Mouse (Mus musculus) left cerebral cortex, adult 8-10 months (tissue): ENCODE results near the gene Coro7. TPM values are rescaled to one million over a fixed set of nuclear protein-coding genes. Genes with fewer than 3 reads are reported as not detected.
"Not testable (repeated sequence)": the region's sequence is repeated elsewhere in the genome, so short reads cannot be mapped to it uniquely, and the experiment has no call there.

Experiments used
- DNase-seq, 2 experiments: peaks; one replicate each; pipeline ENCODE4 v3.0.0; 2022; ENCODE audit warnings: low spot score in 2 of 2
- total RNA-seq, 4 experiments: library from RNA; stranded (reverse); gene quantifications; 2 replicates each; pipeline ENCODE4 v1.2.4; 2022

Coro7 gene
- total RNA-seq, 4 experiments from 2014 or later: 88.7 to 98.8 (median 95.6) TPM

DNA sequence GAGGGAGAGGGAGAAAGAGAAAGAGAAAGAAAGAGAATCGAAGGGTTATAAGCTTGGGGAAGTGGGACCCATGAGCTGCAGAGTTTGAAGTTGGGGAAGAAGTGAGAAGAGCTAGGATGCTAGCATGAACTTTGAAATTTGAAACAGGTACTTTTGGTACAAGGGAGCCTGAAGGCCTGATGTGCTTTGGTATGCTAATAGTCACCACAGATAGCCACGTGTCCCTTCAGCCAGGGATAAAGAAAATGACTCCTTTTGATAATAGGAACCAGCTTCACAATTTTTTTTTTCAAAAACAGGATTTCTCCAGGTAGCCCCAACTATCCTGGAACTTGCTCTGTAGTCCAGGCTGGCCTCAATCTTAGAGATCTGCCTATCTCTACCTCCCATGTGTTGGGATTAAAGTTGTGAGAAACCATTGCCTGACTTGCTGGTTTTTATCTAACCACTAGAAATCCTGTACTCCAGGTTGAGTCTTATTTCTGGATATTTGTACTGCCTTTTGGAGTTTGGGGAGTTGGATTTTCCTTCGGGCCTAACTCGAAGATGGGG, 3.1 kb upstream of the Coro7 start:
- no peak for DNase-seq

DNA sequence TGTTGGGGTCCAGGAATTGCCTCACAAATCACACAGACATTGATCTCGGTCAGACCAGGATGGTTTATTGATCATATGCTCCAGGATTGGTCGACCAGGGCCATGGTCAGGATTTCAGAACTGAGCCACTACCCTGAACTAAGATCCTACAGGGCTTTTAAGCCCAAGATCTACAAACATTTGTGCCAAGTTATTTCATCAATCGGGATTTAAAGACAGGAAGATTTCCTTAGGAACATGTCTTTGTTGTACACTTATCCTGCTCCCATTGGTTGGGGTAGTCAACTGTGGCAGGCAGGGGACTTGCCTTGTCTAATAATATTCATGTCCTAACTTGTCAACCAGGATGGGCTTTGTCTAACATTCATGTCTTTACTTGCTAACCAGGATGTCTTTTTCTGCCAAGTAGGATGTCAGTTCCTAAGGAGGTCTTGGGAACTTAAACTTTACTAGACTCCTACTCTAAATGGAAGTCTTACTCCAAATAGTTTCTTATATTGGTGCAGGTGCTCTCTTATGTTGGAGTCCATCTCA, 1.4 kb upstream of the Coro7 start:
- not testable (repeated sequence) for DNase-seq

DNA sequence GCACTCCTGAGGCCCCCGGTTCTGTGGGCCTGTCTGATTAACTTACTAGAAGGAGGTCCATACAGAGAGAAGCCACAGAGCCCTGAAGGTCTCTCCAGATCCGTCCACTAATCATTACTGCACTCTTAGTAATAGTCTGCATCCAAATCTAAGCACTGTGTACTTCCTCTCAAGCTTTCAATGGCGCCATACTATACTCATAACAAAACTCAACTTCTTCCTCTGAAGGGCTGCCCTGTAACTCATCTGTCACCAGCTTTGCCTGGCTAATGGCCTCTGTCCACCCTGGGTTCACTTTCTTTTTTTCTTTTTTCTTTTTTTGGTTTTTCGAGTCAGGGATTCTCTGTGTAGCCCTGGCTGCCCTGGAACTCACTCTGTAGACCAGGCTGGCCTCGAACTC, 1.5 kb downstream of the Coro7 start:
- DNase-seq: no peak

DNA sequence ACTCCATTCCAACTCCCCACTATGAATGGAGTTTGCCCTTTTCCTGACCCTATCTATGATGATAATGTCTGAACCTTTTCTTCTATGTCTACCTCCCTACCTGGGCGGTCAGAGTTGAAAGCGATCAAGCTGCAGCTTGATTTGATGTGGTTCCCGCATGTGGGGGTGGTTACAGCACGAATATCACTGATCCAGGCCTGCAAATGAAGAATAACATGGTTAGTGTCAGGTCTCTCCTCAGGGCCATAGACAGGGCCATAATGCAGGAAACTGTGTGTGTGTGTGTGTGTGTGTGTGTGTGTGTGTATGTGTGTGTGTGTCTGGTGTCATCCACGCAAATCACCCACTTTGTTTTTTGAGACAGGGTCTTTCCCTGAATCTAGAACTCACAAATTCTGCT, 2.7 kb downstream of the Coro7 start:
- no peak for DNase-seq

DNA sequence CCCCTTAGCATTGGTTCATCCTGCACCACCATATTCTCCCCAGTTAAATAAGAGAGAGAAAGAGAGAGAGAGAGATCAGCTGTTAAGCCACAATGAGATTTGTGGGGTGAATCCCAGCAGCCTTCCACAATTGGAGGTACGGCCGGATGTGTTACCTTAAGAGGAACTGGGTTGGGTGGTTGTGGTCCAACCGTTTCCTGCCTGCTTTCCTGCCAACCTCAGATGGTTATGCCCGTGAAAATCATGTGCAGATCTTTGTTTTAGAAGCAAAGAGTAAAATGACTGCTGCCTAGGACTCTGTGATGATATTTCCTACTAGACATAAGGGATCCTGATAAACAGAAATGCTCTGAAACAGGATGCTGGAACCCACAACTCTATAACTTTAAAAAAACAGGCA, 5.5 kb downstream of the Coro7 start:
- no peak for DNase-seq

DNA sequence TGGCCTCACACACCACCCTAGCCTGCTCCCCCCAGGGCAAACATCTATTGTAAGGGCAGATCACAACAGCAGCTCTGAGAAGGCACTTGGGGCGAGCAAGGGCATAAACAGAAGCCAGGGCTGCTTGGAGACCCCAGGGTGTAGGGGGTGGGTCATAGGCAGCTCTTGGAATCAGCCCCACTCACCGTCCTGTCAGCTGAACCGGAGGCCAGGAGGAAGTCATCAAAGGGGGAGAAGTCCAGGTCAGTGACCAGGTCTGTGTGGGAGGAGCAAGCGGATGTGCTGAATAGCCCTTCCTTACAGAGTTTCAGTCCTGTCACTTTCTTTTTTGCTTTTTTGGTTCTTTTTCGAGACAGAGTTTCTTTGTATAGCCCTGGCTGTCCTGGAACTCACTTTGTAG, 9.3 kb downstream of the Coro7 start:
- DNase-seq: no peak

DNA sequence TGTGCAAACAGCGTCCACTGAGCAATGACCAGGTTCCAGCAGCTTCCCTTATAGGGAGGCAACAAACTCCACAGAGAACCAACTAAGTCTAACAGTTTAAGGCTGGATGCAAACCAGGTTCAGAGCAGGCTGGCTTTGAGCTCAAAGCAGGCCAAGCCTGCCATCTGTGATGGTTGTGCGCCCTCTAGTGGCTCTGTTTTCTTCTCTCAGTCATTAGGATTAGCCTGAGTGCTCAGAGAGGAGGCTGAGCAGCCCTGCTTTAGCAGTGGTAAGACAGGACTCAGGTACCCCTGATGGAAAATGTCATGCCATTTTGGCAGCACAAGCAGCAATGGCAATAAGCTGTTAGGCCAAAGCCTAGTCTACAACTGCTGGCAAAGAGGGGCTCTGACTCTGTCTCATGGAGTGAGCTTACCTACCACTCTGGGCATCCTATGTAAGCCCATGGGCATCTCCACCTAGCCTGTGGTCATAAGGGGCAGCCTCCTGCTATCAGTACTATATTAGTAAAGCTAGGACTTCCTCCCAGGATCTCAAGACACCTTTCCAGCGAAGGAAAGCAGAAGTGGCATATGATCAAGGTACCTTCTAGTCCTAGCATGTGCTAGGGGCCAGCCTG, 12.3 kb downstream of the Coro7 start:
- DNase-seq: peak; percentile 59 to 62

DNA sequence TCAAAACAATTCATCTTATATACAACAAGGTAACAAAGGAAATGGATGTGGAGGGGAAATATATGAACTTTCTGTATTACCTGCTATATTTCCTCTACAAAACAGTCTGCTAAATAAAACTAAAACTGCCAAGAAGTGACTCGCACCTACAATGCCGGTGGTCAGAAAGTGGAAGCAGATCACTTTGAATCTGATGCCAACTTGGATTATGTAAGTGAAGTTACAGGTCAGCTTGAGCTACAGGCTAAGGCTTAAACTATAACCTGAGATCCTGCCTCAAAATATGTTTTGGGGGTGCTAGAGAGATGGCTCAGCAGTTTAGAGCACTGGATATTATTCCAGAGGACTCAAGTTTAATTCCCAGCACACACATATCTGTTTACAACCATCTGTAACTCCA, 13.9 kb downstream of the Coro7 start:
- no peak for DNase-seq

DNA sequence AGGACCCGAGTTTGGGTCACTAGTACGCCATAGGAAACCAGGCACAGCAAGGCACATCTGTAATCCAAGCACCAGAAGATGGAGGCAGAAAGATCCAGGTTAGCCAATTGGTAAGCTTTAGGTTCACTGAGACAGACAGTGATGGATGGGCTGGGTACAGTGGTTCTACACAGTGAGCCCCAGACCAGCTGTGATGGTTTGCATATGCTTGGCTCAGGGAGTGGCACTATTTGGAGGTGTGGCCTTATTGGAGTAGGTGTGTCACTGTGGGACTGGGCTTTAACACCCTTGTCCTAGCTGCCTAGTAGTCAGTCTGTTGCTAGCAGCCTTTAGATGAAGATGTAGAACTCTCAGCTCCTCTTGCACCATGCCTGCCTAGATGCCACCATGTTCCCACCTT, 15.8 kb downstream of the Coro7 start:
- DNase-seq: no peak

DNA sequence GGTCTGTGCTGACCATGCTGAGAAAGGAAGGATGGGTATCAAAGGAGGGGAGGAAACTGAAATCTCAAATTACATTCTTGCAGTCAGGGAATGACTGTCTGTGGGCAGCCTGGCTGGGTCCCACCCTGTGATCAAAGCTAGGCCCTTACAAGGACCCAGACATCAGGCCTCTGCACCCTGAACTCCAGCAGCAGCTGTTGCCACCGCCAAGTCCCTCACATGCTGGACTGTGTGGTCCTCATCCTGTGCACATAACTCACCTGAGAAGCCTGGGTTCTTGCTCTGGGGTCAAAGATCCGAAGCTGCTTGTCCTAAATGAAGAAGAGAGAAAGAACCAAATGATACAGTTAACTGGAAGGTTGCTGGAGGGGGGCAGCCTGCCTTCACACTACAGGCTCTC, 18.0 kb downstream of the Coro7 start:
- no peak for DNase-seq

DNA sequence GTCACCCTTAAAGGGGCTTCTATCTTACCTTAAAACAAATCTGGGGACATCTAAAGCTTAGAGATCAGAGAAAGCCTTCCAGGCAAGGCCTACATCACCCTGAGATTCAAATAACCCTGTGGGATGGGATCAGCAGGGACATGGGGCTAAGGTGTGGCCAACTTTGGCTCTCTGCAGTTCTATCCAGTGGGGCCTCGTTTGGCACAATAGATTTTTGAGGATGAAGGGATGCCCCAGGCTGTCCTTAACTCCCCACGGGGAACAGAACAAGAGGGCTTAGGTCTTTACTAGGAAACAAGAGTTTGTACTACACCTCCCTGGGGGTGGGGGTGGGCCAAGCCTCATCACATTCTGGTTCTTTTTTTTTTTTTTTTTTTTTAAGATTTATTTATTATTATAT, 20.3 kb downstream of the Coro7 start:
- DNase-seq: no peak

DNA sequence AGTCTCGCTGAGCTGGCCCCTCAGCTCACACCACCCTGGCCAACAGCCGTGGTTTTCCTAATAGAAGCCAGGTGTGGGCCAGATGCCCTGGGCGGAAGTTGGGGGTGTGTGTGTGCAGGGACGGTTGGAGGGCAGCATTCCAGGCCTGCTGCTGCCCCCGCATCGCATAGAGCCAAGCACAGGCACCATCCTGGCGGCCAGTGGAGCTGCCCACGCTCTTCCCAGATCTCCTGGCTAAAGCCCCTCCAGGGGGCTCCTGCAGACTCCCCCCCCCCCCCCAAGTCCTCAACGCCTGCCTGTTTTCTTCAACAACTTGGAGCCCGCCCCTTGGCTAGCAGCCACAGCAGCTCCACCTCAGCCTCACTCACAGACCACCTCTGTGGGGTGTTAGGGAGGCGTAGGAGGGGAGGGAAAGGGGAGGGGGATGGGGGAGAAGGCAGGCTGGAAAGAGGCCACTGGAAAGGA, 20.8 kb downstream of the Coro7 start:
- DNase-seq: no peak

DNA sequence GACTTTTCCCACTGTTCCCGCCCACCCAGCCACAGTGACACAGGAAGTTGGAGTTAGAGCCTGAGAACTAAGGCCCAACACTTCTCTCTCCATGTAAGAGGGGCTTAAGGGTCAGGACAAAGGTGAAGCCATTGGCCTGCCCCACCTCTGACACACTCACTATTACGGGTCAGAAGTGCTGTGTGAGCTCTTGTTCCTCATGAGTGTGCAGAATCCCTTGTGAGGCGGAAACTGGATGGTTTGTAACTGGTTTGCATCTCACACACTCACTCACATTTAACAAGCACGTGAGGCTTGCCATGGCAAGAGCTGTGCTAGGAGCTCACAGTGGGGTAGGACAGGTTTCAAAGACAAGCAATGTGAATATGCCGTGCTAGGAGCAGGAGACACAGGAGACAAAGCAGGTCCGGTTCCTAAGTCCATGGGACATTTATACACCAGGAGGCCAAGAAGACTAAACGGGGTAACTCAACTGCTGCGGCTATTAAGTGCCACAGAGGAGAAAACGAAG, 23.0 kb downstream of the Coro7 start:
- no peak for DNase-seq

DNA sequence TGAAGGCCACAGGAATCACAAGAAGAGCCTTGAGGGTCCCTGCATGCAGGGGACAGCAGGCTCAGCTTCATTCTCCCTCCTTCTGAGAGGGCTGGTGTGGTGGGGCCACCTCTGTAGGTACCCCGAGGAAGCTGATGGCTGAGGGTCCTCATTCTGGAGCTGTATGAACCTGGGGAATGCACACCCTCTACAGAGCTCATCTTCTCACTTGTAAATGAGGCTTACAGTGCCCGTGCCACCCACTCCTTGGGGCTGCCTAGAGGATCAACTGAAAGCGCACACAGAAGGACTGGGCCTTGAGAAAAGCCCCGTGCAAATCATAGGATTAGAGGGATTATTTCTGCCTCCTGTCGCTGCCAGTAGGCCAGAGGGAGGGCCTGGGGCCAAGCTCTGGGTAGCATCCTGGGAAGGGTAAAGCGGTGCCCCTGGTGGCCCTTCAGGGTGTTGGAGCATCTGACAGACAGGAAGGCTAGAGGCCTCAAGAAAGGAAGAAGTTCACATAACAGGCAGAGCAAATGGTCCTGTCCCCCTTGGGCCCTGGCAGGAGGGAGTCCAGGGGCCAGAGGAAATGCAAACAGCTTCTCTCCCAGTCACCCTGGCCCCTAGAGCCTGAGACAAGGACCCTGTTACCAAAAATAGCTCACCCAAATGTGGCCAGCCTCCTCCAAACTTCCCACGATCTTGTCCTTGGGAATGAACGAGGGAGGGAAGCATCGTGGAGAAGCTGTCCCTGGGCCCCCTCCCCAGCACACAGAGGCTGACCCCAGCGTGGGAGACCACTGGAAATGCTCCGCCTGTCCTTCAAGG, 23.6 kb downstream of the Coro7 start:
- no peak for DNase-seq

DNA sequence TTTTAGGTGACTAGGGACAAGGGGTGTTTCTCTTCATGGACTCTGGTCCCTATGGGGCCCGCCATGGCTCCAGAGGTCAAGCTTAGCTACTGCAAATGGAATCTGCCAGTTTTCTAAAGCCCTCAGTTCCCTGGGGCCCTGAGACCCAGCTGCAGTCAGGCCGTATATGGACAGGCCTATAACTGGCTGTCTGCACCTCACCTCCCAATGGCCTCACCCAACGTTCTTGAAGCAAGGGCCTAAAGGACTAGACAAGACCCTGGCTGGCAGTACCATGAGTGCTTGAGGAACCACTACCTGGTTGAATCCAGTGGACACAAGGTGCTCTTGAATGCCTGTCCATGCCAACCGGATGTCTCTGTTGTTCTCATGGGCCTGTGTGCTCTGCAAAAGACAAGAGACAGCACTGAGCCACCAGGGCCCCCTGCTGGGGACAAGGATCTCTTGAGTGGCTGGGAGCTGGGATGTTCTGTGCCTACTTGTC, 24.3 kb downstream of the Coro7 start:
- no peak for DNase-seq

DNA sequence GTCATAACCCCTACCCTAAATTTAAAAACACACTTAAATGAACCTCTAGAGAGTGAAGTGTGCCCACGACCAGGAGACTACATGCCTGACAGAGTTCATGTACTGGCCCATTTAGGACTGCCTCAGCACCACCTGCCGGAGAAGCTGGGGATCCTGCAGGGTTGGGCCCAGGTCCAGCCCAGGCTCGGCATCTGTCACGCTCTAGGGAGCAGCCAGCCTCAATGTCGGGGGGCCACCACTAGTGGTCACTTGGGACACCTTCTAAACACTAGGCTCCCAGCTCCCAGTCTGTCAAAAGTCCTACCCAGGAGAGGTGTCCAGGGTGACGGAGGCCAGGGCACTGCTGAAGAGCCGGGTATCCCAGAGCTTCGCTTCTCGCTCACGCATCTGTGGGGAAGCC, 24.9 kb downstream of the Coro7 start:
- DNase-seq: no peak

DNA sequence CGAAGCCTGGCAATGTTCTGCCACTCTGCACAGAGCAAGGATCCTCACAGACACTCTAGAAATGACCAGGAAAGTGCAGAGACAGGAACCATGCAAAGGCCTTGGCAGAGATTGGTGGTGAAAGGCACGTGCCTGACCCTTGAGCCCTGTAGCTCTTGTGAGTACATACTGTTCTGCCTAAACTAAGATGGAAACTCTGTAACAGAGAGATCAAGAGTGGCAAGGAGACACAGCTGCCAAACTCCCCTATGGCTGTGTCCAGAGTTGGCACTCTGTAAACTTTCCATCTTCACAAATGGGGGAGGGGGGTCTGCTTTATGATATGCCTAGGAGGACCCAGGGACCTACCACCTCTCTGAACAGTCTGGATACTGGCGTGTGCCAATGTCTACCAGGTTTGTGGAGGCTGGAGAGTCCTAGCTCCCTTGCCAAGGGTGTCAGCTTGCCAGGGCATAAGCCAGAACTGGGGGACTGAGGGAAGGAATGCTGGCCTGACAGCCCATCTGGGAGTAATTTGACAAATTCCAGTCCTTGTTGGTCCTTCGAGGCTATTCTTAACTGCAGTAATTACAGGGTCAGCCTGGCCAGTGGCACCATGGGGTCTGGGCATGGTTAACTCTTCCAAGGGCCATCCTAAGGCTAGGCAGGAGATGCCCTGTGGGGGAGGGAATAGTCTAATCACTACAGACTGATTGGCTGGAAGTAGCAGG, 26.7 kb downstream of the Coro7 start:
- no peak for DNase-seq

DNA sequence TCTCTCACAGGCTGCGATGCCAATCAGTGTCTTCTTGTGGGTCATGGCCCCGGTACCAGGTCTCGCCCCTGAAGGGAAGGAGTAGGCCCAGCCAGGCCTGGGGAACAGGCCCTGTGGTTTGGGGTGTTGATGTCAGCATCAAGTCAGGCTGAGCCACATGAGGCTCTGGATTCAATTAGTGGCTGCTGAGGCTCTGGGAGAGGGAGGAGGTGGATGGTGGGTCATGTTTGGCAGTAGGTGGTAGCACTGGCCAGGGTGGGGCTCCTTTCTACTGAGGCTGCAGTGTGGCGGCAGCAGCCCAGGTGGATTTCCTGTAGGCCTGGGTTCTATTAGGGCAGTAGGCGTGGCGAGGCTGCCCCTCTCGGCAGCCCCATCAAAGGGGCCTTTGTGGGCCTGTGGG, 28.0 kb downstream of the Coro7 start:
- no peak for DNase-seq

DNA sequence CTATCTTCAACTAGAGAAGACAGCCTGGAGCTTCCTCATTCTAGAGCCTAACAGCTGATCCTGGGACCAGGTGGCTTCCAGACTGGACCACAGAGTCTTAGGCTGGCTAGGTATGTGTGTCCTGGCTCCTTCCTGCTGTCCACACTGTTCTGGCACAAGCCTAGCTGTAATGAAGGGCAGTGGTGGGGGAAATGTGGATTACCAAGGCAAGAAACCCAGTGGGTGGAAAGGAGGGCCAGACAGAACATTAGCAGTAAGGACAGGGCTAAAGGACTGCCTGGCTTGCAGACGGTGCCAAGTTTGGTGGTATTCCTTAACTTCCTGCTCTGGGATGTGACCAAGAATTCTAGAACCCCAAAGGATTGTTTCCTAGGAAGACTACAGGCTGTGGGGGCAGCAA, 28.5 kb downstream of the Coro7 start:
- DNase-seq: no peak

DNA sequence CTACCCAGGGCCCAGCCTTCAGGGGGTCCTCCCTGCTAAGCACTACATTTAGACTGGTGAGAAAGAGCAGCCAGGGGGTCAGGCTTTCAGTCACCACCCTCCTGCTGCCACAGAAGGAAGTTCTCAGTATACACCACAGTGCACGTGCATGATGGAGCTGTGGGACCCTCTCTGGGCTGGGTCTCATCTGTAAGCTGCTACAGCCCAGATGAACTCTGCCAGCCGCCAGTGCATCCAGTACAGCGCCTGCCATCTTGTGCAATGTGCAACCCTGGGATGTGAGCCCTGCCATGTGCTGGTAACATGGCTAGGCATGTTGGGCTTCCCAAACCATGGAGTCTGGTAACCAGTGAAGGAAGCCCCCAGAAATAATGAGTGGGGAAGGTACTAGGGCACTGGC, 29.4 kb downstream of the Coro7 start:
- DNase-seq: no peak

DNA sequence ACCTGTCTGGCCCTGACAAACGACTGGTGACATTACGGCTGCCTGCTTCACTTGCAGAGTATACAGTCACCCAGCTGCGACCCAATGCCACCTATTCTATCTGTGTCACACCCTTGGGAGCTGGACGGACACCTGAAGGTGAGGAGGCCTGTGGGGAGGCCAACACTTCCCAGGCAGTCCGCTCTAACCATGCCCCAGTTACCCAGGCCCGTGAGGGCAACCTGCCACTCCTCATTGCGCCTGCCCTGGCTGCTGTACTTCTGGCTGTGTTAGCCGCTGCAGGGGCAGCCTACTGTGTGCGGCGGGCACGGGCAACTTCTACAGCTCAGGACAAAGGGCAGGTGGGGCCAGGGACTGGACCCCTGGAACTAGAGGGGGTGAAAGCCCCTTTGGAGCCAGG, 29.9 kb downstream of the Coro7 start:
- no peak for DNase-seq

DNA sequence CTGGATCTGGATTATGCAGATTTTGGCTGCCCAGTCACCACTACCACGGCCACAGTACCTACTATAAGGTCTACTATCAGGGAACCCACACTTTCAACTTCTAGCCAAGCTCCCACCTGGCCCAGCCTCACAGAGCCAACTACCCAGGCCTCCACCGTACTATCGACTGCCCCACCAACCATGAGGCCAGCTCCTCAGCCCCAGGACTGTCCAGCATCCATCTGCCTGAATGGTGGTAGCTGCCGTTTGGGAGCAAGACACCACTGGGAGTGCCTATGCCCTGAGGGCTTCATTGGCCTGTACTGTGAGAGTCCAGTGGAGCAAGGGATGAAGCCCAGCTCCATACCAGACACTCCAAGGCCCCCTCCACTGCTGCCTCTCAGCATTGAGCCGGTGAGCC, 30.4 kb downstream of the Coro7 start:
- DNase-seq: no peak
